Mouse (Mus musculus): ENCODE results near the gene Ift81.

The Ift81 gene

DNA sequence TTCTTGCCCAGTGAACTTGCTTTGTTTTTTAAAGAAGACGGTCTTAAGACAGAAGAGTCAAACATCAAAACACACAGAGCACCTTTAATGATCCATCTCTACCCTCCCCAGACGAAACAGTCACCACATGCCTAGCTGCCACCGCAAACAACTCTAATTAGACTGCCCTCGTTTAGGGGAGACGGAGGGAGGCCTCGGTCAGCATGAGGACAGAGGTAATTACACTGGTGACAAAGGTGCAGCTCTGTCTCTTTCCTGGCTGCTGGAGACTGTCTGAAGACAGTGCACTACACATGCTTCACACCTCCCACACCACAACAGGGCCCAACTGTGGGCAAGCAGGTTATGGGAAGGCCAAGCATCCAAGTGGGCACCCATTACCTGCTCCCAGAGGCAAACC is 66.5 kb downstream of the Ift81 start:
- DNase-seq (ENCODE audit: low spot score in 2 of 2) = no peak

- no peak for DNase-seq (ENCODE audit: low spot score in 2 of 2)
Observed at GRCm38 (mm10) chr5:122547251-122547714, 67.0 kb downstream of the Ift81 start.

DNA sequence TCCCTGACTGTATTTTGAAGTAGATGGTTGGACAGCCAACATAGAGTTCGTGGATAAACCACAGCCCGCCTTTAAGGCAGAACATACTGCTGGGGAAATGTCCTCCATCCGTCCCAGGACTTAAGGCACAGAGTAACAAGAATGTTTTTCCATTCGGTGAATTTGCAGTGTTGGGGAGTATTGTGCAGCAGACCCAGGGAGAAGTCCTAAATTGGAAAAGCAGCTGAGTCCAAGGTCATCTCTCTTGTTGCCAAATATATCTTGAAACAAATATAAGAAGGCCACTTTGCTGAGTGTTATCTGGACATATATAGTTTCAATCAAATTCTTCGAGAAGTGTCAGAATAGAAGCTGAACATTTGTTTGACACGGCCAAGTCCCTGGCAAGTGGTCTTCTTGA is 70.9 kb downstream of the Ift81 start:
- no peak for DNase-seq (ENCODE audit: low spot score in 2 of 2)

- no peak for DNase-seq (ENCODE audit: low spot score in 2 of 2)
Observed at GRCm38 (mm10) chr5:122541871-122542270, 72.4 kb downstream of the Ift81 start.

- DNase-seq (ENCODE audit: low spot score in 2 of 2) = no peak
Observed at GRCm38 (mm10) chr5:122538077-122538476, 76.2 kb downstream of the Ift81 start.

DNA sequence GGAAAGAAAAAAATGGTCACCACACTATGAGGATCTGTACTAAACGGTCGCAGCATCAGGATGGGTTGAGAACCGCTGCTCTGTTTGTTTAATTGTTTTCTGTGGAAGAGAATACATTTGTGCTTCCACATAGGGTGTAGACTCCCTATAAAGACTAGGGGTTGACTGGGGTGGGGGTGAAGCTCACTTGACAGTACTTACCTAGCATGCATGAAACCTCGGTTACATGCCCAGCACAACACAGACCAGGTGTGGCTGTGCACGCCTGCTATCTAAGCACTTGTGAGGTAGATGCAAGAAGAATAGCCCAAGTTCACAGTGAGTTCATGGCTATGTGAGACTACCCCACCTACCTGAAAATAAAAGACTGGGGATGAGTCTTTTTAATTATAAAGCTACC is 76.7 kb downstream of the Ift81 start:
- no peak for DNase-seq (ENCODE audit: low spot score in 2 of 2)

DNA sequence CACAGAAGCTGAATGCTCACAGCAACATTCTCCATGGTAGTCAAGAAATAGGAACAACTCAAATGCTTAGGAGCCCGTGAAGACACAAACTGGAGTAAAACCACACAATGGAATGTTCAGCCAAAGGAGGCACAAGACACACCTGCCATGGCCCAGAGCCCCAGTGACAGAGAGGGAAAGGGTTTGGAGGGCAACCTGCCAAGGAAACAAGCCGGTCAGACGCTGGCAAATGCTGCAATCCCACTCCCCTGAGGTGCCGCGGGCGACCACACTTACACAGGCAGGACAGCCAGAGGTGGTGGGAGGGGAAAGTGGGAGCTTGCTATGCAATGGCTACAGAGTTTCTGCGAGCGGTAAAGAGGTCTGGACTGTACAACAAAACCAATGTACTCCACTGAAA is 80.4 kb downstream of the Ift81 start:
- DNase-seq (ENCODE audit: low spot score in 2 of 2) = no peak

GRCm38 (mm10) chr5:122529913-122530604 is 84.3 kb downstream of the Ift81 start:
- DNase-seq (ENCODE audit: low spot score in 2 of 2) = no peak

GRCm38 (mm10) chr5:122529316-122529715 is 85.0 kb downstream of the Ift81 start:
- no peak for DNase-seq (ENCODE audit: low spot score in 2 of 2)

DNA sequence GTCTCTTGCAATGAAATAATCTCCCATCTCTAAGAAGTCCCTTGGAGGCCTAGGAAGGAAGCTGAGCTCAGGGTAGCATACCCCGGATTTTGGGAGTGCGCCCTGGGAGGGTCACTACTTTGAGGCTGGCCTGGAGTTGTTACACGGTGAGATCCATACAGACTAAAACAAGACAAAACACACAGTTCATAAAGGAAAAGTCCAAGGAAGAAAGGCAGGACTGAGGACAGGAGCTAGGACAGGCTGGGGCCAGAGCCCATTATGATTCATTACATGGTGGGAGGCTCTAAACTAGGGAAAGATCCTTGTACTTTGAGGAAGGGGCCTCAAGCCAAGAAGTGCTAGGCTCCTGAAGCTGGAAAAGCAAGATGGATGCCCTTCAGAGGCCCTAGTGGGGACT is 85.7 kb downstream of the Ift81 start:
- no peak for DNase-seq (ENCODE audit: low spot score in 2 of 2)

- DNase-seq (ENCODE audit: low spot score in 2 of 2) = no peak
Observed at GRCm38 (mm10) chr5:122527761-122528160, 86.6 kb downstream of the Ift81 start.

- DNase-seq (ENCODE audit: low spot score in 2 of 2) = no peak
Observed at GRCm38 (mm10) chr5:122526878-122527730, 87.2 kb downstream of the Ift81 start.

DNA sequence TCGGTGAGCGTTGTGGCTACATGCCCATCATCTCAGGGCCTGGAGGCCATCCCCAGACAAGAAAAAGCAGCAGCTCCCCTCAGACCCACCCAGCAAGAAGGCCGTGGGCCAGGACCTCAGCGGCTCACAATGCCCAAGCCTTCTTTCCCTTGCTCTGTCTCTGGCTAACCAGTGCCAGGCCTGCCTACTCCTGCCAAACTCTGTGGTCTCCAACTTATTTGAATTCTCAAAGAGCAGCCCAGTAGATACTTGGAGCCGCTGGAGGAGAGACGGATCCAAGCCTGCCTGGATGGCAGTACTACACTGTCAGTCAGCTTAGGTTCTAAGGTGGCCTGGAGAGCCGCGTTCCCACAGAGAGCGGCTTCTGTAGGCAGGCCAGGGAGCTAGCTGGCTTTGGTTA is 87.9 kb downstream of the Ift81 start:
- DNase-seq (ENCODE audit: low spot score in 2 of 2) = no peak

DNA sequence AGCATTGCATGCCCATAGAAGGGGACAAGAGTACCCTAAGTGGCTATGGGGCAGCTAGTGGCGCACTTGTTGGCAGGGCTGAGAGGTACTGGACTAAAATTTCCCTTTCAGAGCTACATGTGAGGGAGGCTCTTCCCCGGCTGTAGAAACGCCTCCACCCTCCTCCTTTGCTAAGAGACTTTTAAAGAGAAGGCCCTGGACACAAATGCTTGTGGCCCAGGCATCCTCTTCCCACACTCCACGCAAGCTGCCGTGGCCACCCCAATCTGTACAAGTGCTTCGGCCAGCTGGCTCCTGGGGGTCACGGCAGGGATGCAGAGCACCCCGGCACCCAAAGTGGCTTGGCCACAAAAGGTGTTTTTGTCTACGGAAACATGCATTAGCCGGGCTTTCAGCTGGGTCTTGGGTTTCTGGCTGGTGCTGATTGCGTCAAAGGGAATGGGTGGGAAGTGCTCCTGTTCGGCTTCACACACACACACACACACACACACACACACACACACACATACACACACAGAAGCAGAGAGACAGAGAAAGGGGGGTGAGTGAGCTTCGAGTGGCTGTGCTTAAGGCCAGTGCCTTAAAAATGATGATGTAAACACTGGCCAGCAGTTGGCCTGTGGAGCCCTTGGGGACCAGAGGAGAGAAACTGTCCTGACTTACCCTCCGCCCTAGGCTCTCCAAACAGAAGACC is 88.9 kb downstream of the Ift81 start:
- no peak for DNase-seq (ENCODE audit: low spot score in 2 of 2)

- DNase-seq (ENCODE audit: low spot score in 2 of 2) = no peak
Observed at GRCm38 (mm10) chr5:122524854-122525237, 89.5 kb downstream of the Ift81 start.

DNA sequence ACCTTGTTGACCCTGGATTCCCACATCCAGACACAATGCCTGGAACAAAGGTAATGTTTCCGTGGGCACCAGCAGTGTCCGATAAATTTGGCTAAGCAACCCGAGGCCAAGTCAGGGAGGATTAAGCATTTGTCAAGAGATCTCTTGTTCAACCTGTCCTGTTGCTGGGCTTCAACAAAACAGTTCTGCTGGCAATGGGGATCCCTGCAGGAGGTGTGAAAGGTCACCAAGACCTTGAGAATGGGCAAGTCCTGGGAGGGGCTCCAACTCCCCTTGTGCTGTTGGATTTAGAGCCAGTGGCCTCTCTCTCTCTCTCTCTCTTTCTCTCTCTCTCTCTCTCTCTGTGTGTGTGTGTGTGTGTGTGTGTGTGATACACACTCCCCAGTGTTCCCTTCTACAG is 90.1 kb downstream of the Ift81 start:
- no peak for DNase-seq (ENCODE audit: low spot score in 2 of 2)

DNA sequence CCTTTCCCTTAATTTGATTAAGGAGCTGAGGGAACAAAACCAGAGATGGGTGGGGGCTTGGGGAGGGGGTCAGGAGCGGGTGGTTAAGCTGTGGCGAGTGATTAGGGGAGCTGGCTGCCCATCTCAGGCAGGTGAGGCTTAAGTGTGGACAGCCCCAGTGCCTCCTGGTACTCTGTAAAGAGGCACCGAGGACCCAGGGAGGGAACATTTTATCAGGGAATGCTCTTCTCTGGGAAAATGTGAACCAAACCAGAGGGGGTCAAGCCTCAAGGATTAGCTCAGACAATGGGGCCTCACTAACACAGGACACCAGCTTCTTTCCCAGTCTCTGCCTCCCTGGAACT is 93.2 kb downstream of the Ift81 start:
- no peak for DNase-seq (ENCODE audit: low spot score in 2 of 2)

- no peak for DNase-seq (ENCODE audit: low spot score in 2 of 2)
Observed at GRCm38 (mm10) chr5:122520254-122521129, 93.8 kb downstream of the Ift81 start.

GRCm38 (mm10) chr5:122519043-122519660 is 95.2 kb downstream of the Ift81 start:
- no peak for DNase-seq (ENCODE audit: low spot score in 2 of 2)

- no peak for DNase-seq (ENCODE audit: low spot score in 2 of 2)
Observed at GRCm38 (mm10) chr5:122518247-122518646, 96.1 kb downstream of the Ift81 start.

DNA sequence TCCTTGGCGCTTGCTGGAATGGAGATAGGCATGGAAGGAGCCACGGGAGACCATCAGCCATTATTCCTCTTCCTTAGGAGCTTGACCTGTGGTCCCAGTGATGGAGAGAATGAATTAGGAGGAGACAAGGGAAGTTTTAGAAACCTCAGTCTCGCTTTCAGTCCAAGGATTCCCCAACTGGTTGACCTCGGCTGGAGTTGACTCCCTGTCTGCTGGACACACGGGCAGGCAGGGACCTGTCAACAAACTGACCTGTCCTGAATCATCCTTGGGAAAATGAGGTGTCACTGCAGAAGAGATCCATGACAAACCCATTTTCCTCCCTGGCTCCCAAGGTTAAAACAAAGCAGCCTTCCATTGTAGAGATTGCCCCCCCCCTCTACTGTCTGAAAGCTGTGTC is 97.4 kb downstream of the Ift81 start:
- DNase-seq (ENCODE audit: low spot score in 2 of 2) = no peak
